Mouse (Mus musculus) heart, adult 2 months (tissue): ENCODE results near the gene Khdc1c. TPM values are rescaled to one million over a fixed set of nuclear protein-coding genes. Genes with fewer than 3 reads are reported as not detected.

Experiments used
- DNase-seq, 2 experiments: peaks; one replicate each; pipeline ENCODE4 v3.0.0; 2021
- H3K27ac ChIP-seq: fragments of 200-600 bp; 2 replicates; pipeline ENCODE4 v1.8.1; 2022
- H3K27me3 ChIP-seq: fragments of 200-500 bp; 2 replicates; pipeline ENCODE4 v1.6.1; 2012; ENCODE audit warnings: mild to moderate bottlenecking, low read length, inconsistent platforms, mixed read lengths; ENCODE audit not compliant: control insufficient read depth, insufficient read depth
- H3K36me3 ChIP-seq: fragments of 200-500 bp; 2 replicates; pipeline ENCODE4 v1.6.1; 2012; ENCODE audit warnings: low read length, inconsistent platforms; ENCODE audit not compliant: control insufficient read depth, insufficient read depth
- H3K4me1 ChIP-seq: fragments of 200-500 bp; 2 replicates; pipeline ENCODE4 v1.6.1; 2011; ENCODE audit warnings: low read length; ENCODE audit not compliant: control insufficient read depth, insufficient read depth
- H3K4me3 ChIP-seq: fragments of 200-600 bp; 2 replicates; pipeline ENCODE4 v1.8.1; 2022
- H3K79me2 ChIP-seq: fragments of 200-500 bp; replicated peaks from 2 replicates; pipeline ENCODE4 v1.6.1; 2012; ENCODE audit warnings: mild to moderate bottlenecking, inconsistent platforms, low read length, moderate library complexity, mixed read lengths; ENCODE audit not compliant: control insufficient read depth, insufficient read depth
- H3K9ac ChIP-seq: fragments of 200-500 bp; 2 replicates; pipeline ENCODE4 v1.6.1; 2012; ENCODE audit warnings: low read depth, mild to moderate bottlenecking, control low read depth, inconsistent platforms, low read length, mixed read lengths
- CTCF ChIP-seq: fragments of 200-600 bp; IDR thresholded peaks from 2 replicates; pipeline ENCODE4 v1.8.1; 2022; ENCODE audit warnings: antibody characterized with exemption, mild to moderate bottlenecking, moderate library complexity
- EP300 ChIP-seq: fragments of 200-500 bp; IDR thresholded peaks from 2 replicates; pipeline ENCODE4 v1.6.1; 2011; ENCODE audit warnings: low read depth, low read length, control low read depth; ENCODE audit not compliant: insufficient read depth
- POLR2A ChIP-seq: fragments of 200-500 bp; IDR thresholded peaks from 2 replicates; pipeline ENCODE4 v1.6.1; 2011; ENCODE audit warnings: mild to moderate bottlenecking, low read depth, low read length, control low read depth; ENCODE audit not compliant: insufficient read depth
- WGBS: fragments of 180-500 bp; shearing (Covaris S2); methylation state at CpG from one replicate; pipeline ENCODE4 v1.1.7; 2018; 5-methylcytosine and 5-hydroxymethylcytosine counted together
- intact Hi-C: fragments of 180-260 bp; cut with DNase I; formaldehyde crosslinking; loops from one replicate; pipeline ENCODE4 v1.15.1; 2025
- polyA plus RNA-seq: library from polyadenylated mRNA; depleted of rRNA; stranded (reverse); fragments of >200 nt; gene quantifications from 2 replicates; pipeline ENCODE4 v1.2.3, GENCODE M21; 2012
- total RNA-seq, 2 experiments: library from RNA; stranded (reverse); gene quantifications; 2 replicates each; pipeline ENCODE4 v1.2.3; 2021

Gene Khdc1c
- total and polyA plus RNA-seq, 3 experiments, result not detected

DNA sequence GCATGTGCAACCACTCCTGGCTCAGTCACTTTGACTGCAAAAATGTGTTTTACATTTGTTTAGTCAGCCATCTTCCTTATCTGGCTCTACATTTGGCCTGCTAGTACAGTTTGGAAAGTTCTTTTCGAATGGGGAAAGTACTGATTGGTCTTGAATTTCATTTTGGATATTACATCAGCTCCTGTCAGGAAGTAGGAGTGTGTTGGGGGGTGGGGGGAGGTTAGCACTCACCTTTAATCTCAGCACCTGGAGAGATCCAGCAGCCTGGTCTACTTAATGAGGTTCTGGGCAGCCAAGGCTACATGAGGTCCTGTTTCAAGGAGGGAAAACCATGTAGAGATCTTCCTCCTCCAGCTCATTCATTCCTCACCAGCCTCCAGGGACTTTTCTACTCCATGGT, 15.1 kb downstream of the Khdc1c start, which contains the start of gene Khdc1b:
Gene Khdc1b (plus strand): TSS at position 301 of the 400 bp plus-strand sequence.
- no peaks in the 10 kb centered on the region for H3K4me1 ChIP-seq
- intact Hi-C loops, result no loop called here

DNA sequence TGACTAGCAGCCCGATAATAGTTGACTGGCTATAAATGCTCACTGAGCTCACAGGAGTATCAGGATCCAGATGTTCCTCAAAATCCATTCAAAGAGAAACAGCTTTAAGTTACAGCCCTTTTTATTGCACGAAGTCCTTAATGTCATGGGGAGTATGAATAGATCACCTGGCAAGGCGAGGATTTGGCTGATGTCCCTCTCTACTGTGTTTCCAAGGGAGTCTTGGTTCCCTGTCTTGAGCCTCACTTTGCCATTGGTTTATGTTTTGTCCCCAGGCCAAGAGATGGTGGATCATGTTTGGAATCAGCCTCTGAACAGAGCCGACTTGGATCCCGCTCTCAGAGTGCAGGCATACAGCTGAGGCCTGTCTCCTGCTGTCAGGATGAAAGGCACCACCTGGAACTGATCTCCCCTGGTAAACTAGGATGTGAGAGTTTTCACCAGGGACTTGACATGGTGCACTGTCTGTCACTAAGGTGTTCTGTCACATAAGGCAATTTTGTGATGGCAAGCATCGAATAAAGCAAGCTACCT, 23.1 kb downstream of the Khdc1c start:
- intact Hi-C loops, result no loop called here
- no peak for DNase-seq
- Histone ChIP-seq H3K79me2 (no peaks in the 10 kb centered on the region), H3K9ac (no peak overlapping the region), H3K36me3 (no peaks in the 10 kb centered on the region), H3K4me1 (no peaks in the 10 kb centered on the region), H3K27ac (no peak overlapping the region), H3K27me3 (no peaks in the 10 kb centered on the region), H3K4me3 (no peak overlapping the region)
- TF ChIP-seq EP300 (no peak), CTCF (no peak), POLR2A (no peak)
- 70% methylated on average over 6 of the region's 6 CpGs for WGBS

More for the DNA sequence above, 15.1 kb downstream of the Khdc1c start, which contains the start of gene Khdc1b:
- DNase-seq, result no peak
- Histone ChIP-seq H3K9ac (no peak within 1 kb of the TSS), H3K36me3 (no peaks in the 10 kb centered on the region), H3K27ac (no peak within 1 kb of the TSS), H3K27me3 (no peaks in the 10 kb centered on the region), H3K4me3 (no peak within 1 kb of the TSS), H3K79me2 (no peaks in the 10 kb centered on the region)
- WGBS, result 63% methylated on average over 1 of the region's 1 CpGs
- TF ChIP-seq CTCF, result no peak
- no peak for TF ChIP-seq EP300
- no peak for TF ChIP-seq POLR2A

GRCm38 (mm10) chr1:21402804-21403203, 34.7 kb downstream of the Khdc1c start:
- WGBS, result 49% methylated on average over 8 of the region's 8 CpGs
- no peaks in the 10 kb centered on the region for H3K36me3 ChIP-seq
- no peak overlapping the region for H3K9ac ChIP-seq
- TF ChIP-seq CTCF (no peak), POLR2A (no peak), EP300 (no peak)
- no peaks in the 10 kb centered on the region for H3K79me2 ChIP-seq
- H3K4me1 ChIP-seq, result no peaks in the 10 kb centered on the region
- intact Hi-C loops, result no loop called here
- H3K27me3 ChIP-seq, result no peaks in the 10 kb centered on the region
- H3K27ac ChIP-seq, result no peak overlapping the region
- no peak overlapping the region for H3K4me3 ChIP-seq
- DNase-seq, result no peak

DNA sequence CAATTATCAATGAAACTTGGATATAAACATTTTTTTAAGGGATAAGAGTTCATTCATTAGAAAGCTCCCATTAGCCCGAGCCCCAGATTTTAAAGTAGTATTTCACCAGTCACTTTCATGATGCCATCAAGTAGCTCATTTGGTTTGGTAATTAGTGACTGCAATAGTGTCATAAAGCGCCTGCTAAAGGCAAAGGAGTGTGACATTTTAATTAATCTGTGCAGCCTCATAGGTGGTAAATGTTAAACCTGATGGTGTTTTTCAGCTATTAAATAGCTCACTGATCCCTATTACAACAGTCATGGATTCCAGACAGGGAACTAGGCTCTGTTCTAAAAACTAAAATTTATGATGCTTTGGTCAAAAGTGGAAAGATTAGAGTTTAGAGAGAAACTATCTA, 39.1 kb downstream of the Khdc1c start:
- H3K36me3 ChIP-seq, result no peaks in the 10 kb centered on the region
- H3K4me3 ChIP-seq, result no peak overlapping the region
- H3K27me3 ChIP-seq, result no peaks in the 10 kb centered on the region
- no peak for DNase-seq
- WGBS, result 88% methylated on average over 2 of the region's 2 CpGs
- H3K27ac ChIP-seq, result no peak overlapping the region
- no peaks in the 10 kb centered on the region for H3K4me1 ChIP-seq
- intact Hi-C loops, result no loop called here
- H3K9ac ChIP-seq, result no peak overlapping the region
- no peak for TF ChIP-seq POLR2A
- TF ChIP-seq EP300, result no peak
- TF ChIP-seq CTCF, result no peak
- no peaks in the 10 kb centered on the region for H3K79me2 ChIP-seq

DNA sequence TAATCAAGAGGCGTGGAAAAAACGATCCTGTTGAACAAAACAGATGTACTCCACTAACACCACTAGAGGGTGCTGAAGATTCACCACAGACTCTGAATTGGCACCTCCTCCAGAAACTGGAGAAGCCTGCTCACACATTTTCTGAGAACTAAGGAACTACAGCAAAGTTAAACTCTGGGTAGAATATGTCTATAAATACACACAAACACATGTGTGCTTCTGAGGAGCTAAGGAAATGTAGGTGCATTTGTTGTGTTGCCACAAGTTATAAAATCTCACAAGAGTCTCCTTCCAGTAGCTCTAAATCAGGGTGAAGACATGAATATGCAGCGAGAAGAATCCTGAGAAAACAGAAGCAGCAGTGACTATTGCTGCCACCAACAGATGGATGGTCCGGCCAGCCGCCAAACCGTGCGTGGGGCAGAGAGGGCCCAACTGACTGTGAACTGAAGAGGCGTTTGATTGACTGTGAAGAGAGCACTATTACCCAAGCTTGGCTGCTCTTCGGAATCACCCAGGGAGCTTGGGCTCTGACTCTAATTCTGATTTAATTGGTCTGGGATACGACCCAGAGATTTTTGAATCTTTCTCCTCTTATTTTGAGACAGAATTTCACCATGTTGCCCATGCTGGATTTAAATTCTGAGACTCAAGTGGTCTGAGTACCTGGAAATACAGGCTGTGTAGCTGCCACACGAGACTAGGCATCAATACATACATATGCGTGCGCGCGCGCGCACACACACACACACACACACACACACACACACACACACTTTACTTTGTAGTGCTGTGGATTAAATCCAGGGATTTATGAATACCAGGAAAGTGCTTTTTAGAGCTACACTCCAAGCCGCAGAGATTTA, 43.4 kb downstream of the Khdc1c start:
- Histone ChIP-seq H3K36me3 (no peaks in the 10 kb centered on the region), H3K27ac (no peak overlapping the region), H3K4me3 (no peak overlapping the region), H3K79me2 (no peaks in the 10 kb centered on the region), H3K4me1 (no peaks in the 10 kb centered on the region), H3K9ac (no peak overlapping the region), H3K27me3 (no peaks in the 10 kb centered on the region)
- TF ChIP-seq CTCF (peak; percentile 88), EP300 (no peak)
- WGBS, result 61% methylated on average over 18 of the region's 18 CpGs
- intact Hi-C loops, result loop anchor here (1.0 to 2.0 kb wide), 3 partner anchors 555 to 858 kb away; no protein-coding TSS in a partner anchor
- peak; percentile 10 to 22 for DNase-seq

DNA sequence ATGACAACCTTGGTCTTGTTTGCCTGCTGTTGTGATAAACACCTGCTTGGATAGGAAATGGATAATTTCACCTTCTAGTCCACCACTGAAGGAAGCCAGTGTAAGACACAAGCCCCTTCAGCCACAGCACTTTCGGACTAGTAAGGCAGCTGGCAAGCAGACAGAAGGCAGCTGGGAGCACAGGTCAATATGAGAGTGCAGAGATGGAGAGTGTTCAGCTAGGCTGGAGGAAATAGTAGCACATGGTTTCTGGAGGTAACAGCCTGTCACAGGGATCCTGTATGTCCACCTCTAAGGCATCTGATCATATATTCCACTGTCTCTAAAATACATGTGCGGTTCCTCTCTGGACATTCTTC, 44.0 kb downstream of the Khdc1c start:
- Histone ChIP-seq H3K4me1 (no peaks in the 10 kb centered on the region), H3K79me2 (no peaks in the 10 kb centered on the region), H3K36me3 (no peaks in the 10 kb centered on the region), H3K27me3 (no peaks in the 10 kb centered on the region), H3K9ac (no peak overlapping the region), H3K27ac (no peak overlapping the region), H3K4me3 (no peak overlapping the region)
- intact Hi-C loops, result loop anchor here (2.0 kb wide), 2 partner anchors 555 to 703 kb away; no protein-coding TSS in a partner anchor
- DNase-seq, result no peak
- TF ChIP-seq EP300 (no peak), CTCF (no peak), POLR2A (no peak)
- 89% methylated on average over 2 of the region's 2 CpGs for WGBS
